Mouse (Mus musculus) E14TG2a.4 (cell line): ENCODE results near the gene Mid1.

Experiments
- CTCF ChIP-seq: conservative IDR thresholded peaks from 2 replicates; pipeline ENCODE4 v1.5.1; 2014; ENCODE audit warnings: low read length
- POU5F1 ChIP-seq: IDR thresholded peaks from 2 replicates; pipeline ENCODE4 v1.6.1; 2014; ENCODE audit warnings: low read length, borderline replicate concordance

DNA sequence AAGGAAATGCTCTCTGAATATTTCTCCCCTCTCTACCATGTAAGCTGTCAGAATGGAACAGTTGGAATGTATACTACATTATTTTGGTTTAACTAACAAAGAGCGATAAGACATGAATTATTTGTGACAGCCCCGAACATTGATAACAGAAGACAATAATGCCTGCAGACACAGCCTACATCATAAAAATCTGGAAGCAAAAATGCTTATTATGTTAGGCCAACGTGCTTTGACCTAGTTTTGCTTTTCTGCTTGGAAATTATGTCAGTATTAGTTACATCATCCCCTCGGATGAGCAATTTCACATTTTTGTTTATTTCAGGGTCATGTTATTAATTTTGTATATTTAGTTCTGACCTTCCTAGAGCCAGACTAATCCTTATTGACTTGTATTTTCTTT is 205.5 kb downstream of the Mid1 start:
- no peak for TF ChIP-seq POU5F1
- no peak for TF ChIP-seq CTCF
